Mouse (Mus musculus): ENCODE data around the gene Kcng1. TPM values are rescaled to one million over a fixed set of nuclear protein-coding genes. Genes with fewer than 3 reads are reported as not detected.

The Kcng1 gene
- total RNA-seq, 2 experiments from 2014 or later = 34.5 to 40.8 TPM

DNA sequence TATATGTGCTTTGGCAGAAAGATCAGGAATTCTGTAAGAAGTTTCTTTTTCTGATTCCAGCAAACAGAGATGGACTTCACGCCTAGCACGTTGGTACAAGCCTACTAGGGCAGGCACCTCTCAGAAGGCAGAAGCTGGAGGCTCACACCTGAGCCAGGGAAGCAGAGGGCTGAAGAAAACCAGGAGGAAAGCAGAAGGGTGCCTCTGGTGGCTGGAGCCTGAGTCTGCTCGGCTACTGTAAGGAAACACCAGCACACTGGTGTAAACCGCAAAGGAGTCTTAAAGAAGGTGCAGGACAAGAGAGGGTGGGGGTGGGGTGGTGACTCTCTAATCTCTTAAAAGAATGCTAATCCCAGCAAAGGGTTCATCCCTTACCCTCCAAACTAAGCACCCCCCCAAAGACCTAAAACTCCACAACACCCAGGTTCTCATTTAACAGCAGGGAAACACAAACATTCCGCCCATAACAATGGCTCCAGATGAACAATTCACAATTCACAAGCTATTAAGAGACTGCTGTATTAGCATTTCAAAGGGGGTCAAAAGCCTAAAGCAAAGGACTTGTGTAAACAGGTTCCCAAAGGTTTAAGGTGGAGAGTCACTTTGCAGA lies 67.6 kb downstream of the Kcng1 start:
- no peak for DNase-seq (ENCODE audit: low spot score in 2 of 2)

Other genes with a start within 250 kb of the Kcng1 start
- 1 to 10 TPM; 5.5 to 5.7 TPM for gene Pard6b, start 200.7 kb downstream of the Kcng1 start, total RNA-seq (2021)
- 10 to 100 TPM; 73.0 to 78.9 TPM for gene Adnp, start 74.6 kb downstream of the Kcng1 start, total RNA-seq (2021)
- gene Gm20716, start 51.4 kb downstream of the Kcng1 start, total RNA-seq (2021) = 10 to 100 TPM; 36.4 to 37.0 TPM
- gene Dpm1, start 51.1 kb downstream of the Kcng1 start, total RNA-seq (2021) = 10 to 100 TPM; 59.3 to 60.8 TPM
- 10 to 100 TPM; 18.5 to 18.9 TPM for gene Mocs3, start 51.1 kb downstream of the Kcng1 start, total RNA-seq (2021)

Measured in left cerebral cortex, adult 18-20 months (tissue).